Mouse (Mus musculus) kidney, postnatal 14 days (tissue): ENCODE results near the gene Olfr982.

Experiments used
- DNase-seq: peaks from one replicate; pipeline ENCODE4 v3.0.0; 2022; ENCODE audit warnings: mixed read lengths

Olfr982 gene

DNA sequence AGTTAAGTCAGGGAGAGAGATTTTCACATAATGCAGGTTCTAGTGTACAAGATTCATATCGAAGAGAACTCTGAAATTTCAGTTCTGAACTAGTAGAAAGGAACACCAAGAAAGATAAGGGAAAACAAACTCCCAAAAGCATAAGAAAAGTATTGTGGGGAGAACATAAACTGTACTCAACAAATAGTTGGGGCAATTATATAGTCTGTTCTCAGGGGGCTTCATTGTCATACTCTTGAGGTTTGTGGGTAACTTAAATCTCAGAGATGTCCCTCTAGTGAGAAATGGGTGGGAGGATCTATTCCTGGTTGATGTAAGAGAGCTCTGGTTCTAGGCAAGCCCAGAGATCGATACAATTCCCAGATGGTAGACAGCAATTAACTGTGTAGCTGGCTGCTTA is at the start of gene Olfr982:
TSS of gene Olfr982 (plus strand) at position 301 of the 400 bp plus-strand sequence.
- DNase-seq: no peak

DNA sequence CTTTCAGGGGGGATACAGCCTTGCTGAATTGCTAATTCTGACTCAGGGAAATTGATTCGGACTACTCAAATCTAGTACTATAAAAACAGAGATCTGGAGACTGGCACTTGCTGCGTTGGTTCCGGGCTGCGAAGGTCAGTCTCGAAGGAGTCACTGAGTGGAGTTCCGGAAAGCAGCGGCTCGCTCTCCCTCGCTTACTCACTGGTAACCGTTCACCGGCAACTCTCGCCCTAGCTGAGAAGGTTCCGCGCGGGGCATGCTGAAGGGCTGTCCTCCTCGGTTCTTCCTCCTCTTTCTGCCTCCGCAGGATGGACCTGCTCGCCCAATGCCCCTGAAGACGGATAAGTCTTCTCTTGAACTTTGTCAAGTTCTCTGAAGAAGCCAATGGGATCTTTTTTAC is 23.5 kb upstream of the Olfr982 start:
- no peak for DNase-seq

DNA sequence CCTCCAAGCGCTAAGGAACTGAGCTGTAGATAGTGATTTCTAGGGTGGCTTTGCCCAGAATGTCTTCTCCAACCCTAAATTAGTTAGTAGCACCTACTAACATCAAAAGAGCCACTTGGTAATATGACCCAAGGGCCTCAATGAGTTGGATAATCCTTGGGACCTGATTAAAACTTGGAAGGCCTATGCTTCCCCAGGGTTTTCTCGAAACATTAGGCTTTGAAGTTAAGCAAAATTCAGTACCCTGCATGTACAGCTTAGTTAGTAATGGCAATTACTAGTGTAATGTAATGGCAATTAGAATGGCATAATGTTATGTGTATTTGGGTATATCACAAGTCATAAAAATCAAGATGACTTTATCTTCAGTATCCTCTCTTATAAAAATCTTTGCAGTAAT is 19.9 kb downstream of the Olfr982 start, which contains the start of gene Olfr983:
TSS of gene Olfr983 (minus strand) at position 101 of the 400 bp plus-strand sequence.
- no peak for DNase-seq

DNA sequence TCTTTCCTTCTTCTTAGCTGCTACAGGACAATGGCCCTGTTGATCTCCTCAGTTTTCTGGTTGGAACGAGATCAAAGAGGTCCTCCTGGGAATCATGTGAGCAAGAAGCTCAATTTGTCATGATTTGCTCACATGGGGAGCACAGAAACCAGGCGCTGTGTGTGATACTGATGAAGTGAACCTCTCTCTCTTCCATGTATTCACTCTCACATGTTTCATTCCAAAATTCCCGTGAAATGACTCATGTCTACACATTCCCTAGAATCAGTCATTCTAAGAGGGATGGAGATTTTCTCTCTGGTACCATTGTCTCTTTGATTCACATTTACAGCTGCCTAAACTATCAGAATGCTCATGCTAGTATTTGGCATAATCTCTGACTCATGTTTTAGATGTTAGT is 21.1 kb downstream of the Olfr982 start:
- DNase-seq: no peak

DNA sequence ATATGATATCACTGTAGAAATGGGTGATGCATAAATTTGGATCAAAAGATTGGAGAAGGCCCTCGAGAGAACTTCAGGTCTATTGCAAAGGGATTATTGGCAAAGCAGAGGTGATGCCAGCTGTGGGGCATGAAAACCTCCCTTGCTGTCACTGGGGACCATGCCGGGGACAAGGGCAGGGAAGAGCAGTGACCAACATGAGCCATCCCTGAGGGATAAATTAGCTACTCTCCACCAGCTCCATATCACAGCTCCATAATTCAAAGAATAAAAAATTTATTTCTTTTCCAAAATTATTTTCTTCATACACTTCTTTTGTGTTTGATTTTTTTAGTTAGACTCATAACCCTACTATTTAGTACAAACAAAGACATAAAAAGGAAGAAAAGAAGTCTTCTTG is 40.5 kb downstream of the Olfr982 start, which contains the start of gene Olfr984:
TSS of gene Olfr984 (minus strand) at position 101 of the 400 bp plus-strand sequence.
- no peak for DNase-seq

DNA sequence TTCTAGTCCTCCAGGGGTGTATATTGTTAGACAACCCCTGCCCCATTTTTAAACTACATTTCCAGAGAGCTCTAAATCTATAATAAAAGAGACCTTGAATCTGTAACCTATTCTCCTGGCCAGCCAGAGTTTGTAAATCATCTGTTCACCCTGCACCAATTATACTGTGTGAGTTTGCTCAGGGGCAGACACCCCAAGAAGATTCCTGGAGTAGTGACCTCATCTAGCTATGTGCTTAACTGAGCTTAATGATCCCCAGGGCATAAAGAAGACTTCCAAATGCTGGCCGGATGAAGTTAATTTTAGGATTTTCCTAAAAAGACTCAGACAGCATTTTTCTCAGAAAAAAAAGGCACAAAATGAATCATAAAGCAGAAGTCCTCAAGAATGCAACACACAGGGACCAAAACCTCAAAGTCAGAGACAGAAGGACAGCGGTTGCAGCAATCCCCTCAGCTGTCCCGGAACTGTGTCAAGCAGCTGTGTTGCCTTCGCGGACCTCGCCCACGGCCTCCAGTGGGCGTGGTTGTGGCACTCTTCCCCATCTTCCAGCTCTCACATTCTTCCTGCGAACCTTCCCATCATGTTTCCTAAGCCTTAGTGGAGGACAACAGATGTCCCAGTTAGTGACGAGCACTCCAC is 43.1 kb downstream of the Olfr982 start:
- peak; percentile 62 for DNase-seq

DNA sequence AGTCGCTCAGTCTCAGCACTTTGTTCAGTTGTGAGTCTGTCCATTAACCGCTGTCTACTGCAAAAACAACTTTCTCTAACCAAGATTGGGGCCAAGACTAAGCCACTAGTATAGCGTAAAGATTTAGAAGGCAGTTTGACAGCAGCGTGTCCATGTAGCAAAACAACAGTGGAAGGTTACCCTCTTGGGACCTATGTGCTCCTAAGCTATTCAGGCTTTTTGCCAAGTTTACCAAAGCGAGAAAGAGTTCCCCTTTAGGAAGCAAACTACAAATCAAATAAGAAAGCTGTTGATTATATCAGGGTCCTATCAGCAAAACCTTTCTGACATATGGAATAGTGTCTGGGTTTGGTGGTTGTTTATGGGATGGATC is 43.6 kb downstream of the Olfr982 start:
- peak; percentile 3 for DNase-seq
